Mouse (Mus musculus) ES-E14 (cell line): ENCODE measurements at regions not wholly inside any gene's neighbourhood (a gene's known extent, or its start where the extent isn't known, plus 50 kb on each side); places are given as distances from the start of the nearest gene placed in this dataset.

Experiments
- DNase-seq: peaks from one replicate; pipeline ENCODE4 v3.0.0-alpha.2; 2013; ENCODE audit warnings: low read depth, low spot score
- H3K27ac ChIP-seq: 2 replicates; pipeline ENCODE4 v1.5.1; 2012; ENCODE audit warnings: low read depth, mild to moderate bottlenecking, low read length, moderate library complexity, mixed read lengths; ENCODE audit not compliant: poor library complexity, insufficient read depth, severe bottlenecking
- H3K36me3 ChIP-seq: 2 replicates; pipeline ENCODE4 v1.6.1; 2012; ENCODE audit warnings: mild to moderate bottlenecking, low read length, moderate library complexity, mixed read lengths; ENCODE audit not compliant: control insufficient read depth, poor library complexity, insufficient read depth, severe bottlenecking
- H3K4me1 ChIP-seq, 2 experiments: fragments of 150-350 bp in 1 of 2; sonication (generic) in 1 of 2; 2 replicates each; pipeline ENCODE4 v1.6.1; 2012; ENCODE audit warnings: low read length in 2 of 2, mild to moderate bottlenecking in 1 of 2, mixed read lengths in 1 of 2; ENCODE audit not compliant: control insufficient read depth in 2 of 2, insufficient read depth in 2 of 2, poor library complexity in 1 of 2
- H3K4me3 ChIP-seq, 2 experiments: fragments of 150-350 bp in 1 of 2; sonication (generic) in 1 of 2; 2 replicates each; pipeline ENCODE4 v1.5.1; 2012; ENCODE audit warnings: low read length in 2 of 2, low read depth in 1 of 2, mild to moderate bottlenecking in 1 of 2, mixed read lengths in 1 of 2; ENCODE audit not compliant: insufficient read depth in 1 of 2, poor library complexity in 1 of 2, severe bottlenecking in 1 of 2
- H3K9ac ChIP-seq: 2 replicates; pipeline ENCODE4 v1.6.1; 2012; ENCODE audit warnings: low read depth, mild to moderate bottlenecking, low read length, mixed read lengths; ENCODE audit not compliant: poor library complexity, insufficient read depth, severe bottlenecking
- H3K9me3 ChIP-seq: fragments of 150-350 bp; sonication (generic); 2 replicates; pipeline ENCODE4 v1.6.1; 2012; ENCODE audit warnings: low read depth, mild to moderate bottlenecking, low read length; ENCODE audit not compliant: control insufficient read depth, insufficient read depth
- CHD2 ChIP-seq: IDR thresholded peaks from 2 replicates; pipeline ENCODE4 v1.6.1; 2014; ENCODE audit warnings: mild to moderate bottlenecking, low read depth, low read length, inconsistent platforms
- HCFC1 ChIP-seq: IDR thresholded peaks from 2 replicates; pipeline ENCODE4 v1.6.1; 2012; ENCODE audit warnings: low read length, inconsistent platforms, borderline replicate concordance; ENCODE audit not compliant: insufficient read depth
- MAFK ChIP-seq: IDR thresholded peaks from 2 replicates; pipeline ENCODE4 v1.6.1; 2014; ENCODE audit warnings: mild to moderate bottlenecking, low read depth, low read length, inconsistent platforms; ENCODE audit not compliant: insufficient read depth
- ZC3H11A ChIP-seq: IDR thresholded peaks from 2 replicates; pipeline ENCODE4 v1.6.1; 2012; ENCODE audit warnings: low read depth, mild to moderate bottlenecking, inconsistent platforms, low read length, borderline replicate concordance
- ZNF384 ChIP-seq: IDR thresholded peaks from 2 replicates; pipeline ENCODE4 v1.6.1; 2012; ENCODE audit warnings: low read depth, low read length, inconsistent platforms
- in situ Hi-C, 2 experiments: fragments of 600-800 bp; cut with MboI; formaldehyde crosslinking; loops; one replicate each; pipeline ENCODE4 v1.15.1; 2025; ENCODE audit warnings: low sequenced_read_pairs in 2 of 2, inconsistent platforms in 1 of 2; ENCODE audit not compliant: unreplicated experiment in 2 of 2

DNA sequence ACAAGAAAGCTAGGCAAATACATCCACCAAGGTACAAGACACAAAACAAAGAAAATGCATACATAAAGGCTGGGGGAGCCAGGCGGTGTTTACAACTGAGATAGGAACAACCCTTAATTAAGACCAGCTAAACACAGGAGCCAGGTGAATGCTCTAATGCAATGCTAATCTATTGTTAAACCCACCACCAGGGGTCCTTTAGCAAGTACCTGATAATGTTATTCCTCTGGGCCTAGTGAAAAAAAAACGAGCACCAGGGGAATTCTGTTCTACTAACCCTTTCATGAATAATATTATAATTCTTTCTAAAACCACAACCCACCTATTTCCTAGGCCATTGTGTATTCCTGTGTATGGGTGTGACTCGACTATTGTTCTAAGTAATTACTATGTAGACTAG, 61.5 kb upstream of the Slc4a10 start:
- H3K9ac ChIP-seq = no peak overlapping the region

DNA sequence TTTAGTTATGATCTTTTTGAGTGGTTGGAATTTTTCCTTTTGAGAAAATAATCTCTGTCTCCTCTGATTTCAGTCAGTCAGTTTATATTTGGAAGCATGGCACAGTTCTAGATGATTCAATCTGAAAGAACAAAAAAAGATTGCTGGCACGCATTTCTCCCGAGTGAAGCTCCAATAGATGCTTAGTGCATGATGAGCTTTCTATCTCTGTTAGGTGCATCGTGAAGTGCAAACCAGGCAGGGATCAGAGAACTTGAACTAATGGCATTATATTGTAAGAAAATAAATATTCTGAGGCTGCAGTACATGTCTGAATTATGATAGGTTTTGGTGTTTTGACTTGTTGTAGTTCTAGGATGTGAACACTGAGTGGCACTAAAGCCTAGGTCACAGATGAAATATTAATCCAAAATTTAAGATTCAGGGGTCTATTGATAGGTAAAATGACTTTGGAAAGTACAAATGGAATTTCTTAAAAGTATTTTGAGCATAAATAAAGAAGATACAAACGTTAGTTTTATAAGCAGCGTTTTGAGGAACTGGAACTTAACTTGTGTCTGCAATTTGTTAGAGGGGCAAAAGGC, 59.2 kb upstream of the Slc4a10 start:
- no peak for TF ChIP-seq MAFK
- TF ChIP-seq ZNF384 = no peak
- TF ChIP-seq CHD2 = no peak
- no peak for TF ChIP-seq ZC3H11A
- no peak for TF ChIP-seq HCFC1
- H3K27ac ChIP-seq = no peak overlapping the region
- no peak overlapping the region for H3K4me3 ChIP-seq
- no peaks in the 10 kb centered on the region for H3K9me3 ChIP-seq
- H3K36me3 ChIP-seq = no peaks in the 10 kb centered on the region
- no peak overlapping the region for H3K9ac ChIP-seq
- in situ Hi-C loops = loop anchor here in 1 of 2 experiments (25.0 kb wide), 2 partner anchors 475 to 650 kb away; partner anchors contain the start of gene Ifih1
- no peaks in the 10 kb centered on the region for H3K4me1 ChIP-seq
- no peak for DNase-seq

More for the DNA sequence above, 61.5 kb upstream of the Slc4a10 start:
- H3K36me3 ChIP-seq = no peaks in the 10 kb centered on the region
- in situ Hi-C loops = loop anchor here in 1 of 2 experiments (25.0 kb wide), 2 partner anchors 478 to 653 kb away; partner anchors contain the start of gene Ifih1
- no peak overlapping the region for H3K27ac ChIP-seq
- no peak for DNase-seq
- no peaks in the 10 kb centered on the region for H3K9me3 ChIP-seq
- no peak overlapping the region for H3K4me3 ChIP-seq
- TF ChIP-seq HCFC1 (no peak), ZNF384 (no peak), CHD2 (no peak), ZC3H11A (no peak), MAFK (no peak)
- H3K4me1 ChIP-seq = no peaks in the 10 kb centered on the region
